Mouse (Mus musculus): ENCODE data around the gene Itsn1. TPM values are rescaled to one million over a fixed set of nuclear protein-coding genes. Genes with fewer than 3 reads are reported as not detected.

Itsn1 gene
- polyA plus RNA-seq, 1 experiment, result 25.8 TPM

DNA sequence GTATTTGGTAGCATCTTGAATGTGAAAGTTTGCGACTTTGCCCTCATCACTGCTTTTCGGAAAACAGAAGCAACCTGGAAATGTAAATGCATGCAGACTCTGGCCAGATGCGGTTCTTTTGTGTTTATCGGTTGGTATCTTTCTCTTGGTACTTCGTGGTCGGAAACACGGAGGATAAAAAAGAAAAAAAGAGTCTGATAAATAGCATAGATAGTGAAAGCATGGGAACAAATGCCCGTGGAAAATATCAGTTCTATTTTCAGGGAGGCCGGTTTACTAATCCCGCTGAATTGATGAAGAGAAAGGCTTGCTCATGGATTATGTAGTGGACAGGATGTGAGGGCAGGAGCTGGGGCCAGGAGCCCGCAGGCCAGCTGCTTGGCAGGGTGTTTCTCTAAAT lies 1.4 kb downstream of the Itsn1 start:
- no peak for DNase-seq (ENCODE audit: low read depth)

DNA sequence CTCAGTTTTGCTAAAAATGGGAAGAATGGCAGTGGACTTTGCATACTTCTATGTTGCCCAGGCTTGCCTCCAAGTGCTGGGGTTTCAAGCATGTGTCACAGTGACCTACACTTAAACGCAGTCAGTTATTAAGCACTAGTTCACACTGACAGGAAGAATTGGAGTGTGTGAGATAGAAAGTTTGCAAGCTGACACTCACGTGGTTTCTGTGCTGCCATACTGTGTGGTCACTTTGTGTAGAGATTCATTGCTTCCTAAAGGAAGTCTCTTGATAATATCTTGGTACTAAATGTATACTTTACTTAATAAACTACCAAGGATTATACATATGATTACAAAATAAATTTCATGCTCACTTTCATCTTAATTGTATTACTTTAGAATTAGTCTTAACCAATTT lies 3.7 kb downstream of the Itsn1 start:
- DNase-seq (ENCODE audit: low read depth), result no peak

DNA sequence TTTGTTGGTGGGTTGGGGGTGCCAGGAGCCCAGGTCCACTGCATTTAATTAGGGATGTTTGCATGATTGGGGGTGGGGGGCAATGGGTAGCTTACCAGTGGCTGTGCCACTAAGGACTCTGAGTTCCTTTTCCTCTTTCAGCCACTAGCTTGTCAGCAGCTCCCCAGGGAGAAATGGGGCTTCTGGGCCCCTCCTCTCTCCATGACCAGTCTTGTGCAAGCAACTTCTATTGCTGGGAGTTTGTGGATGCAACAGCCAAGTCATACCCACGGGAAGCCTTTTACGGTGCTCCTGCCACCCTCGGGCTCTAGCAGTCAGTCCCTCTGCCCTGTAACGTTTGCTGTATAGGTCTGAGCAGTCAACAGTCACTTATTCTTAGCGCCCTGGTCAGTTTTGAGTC lies 5.7 kb downstream of the Itsn1 start:
- no peak for DNase-seq (ENCODE audit: low read depth)

DNA sequence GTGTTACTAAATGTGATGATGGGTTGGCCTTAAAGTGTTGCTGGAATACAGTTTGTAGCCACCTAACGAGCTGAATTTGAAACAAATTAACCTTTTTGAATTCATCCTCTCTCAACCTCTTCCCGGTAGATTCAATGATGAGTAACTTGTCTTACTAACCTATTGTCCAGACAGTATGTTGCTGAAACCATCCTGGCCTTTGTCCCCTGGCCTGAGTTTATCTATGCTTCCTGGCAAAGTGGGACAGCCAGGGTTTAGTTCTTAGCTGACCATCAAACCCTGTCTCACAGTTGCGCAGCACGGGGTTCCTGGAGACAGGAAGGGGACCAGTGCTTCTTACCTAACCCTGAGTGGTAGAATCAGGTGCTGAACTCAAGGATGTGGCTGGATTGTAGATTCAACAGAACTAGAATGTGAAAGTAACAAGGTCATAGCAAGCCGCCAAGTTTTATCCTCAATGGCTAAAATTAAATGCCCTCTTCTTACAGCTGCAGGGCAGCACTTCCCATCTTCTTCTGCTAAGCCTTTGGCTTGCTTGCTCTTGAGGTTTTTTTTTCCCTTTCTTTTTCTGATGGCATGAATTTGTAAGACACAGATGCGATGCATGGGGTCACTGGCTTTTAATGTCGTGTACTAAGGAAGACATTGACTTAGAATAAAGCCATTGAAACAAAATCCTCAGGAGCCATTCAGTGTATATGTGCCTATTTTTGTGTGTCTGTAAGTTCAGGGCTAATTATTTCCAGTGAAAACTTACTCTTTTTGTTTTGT lies 7.2 kb downstream of the Itsn1 start:
- DNase-seq (ENCODE audit: low read depth), result no peak

DNA sequence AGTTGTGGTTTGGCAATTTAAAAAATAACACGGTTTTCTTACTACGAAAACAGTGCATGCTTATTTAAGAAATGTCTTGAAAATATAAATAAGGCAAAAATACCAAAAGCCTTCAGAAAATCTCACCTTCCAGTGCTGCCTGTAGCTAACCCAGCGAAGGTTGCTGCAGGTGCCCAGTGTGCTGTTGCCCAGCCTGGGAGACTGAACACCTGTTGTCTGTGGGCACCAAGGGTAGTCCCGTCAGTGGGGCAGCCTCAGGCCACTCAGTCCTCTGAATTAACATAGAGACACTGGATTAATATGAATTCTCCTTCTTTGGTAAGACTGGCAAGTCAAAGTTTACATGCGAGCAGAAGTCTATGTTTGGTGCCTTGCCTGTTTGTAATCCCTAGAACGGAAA lies 9.4 kb downstream of the Itsn1 start:
- no peak for DNase-seq (ENCODE audit: low read depth)

DNA sequence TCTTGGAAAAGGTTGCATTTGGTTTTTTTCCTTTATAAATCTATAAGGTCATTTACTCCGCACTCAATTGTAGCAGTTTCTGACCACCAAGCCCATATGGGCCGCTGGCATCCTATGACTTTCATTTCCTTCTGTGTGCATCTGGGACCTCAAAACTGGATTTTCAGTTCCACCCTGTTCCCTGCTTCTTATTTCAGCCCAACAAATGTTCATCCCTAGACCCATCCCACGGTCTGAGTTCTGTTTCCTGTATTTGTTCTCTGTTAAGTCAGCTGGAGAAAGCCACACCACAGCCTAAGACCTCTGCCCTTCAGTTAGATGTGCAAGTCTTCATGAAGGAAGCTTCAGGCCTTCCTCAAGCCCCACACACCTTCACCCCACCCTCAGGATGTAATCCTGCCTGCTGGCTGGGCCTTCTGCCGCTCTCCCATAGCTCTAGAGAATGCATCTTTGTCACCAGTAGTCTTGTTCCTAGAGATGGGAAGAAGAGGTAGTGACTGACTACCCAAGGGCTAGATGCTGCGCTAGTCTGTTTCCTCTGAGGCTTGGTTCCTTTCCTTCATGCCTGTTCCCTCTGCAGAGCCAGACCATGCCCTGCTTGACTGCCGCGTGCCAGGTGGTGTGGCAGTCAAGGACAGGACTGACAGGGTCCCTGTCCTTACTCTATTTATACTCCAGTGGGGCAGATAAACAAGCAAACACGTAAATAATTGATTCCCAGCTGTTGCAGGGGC lies 11.3 kb downstream of the Itsn1 start:
- no peak for DNase-seq (ENCODE audit: low read depth)

DNA sequence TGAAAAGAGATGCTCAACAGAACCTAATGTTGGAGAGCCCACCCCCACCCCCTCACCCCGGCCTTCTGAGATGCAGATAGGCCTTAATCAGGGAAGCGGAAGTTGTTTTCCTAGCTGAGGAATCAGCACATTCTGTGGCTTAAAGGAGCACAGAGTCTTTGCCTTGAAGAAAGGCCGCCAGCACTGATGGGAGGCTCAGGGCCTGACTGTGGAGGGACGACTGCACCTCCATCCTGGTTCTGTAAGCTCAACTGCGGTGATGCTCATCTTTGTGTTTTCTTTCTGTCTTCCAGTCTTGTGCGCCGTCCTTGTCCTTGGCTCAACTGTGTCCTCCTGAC lies 11.8 kb downstream of the Itsn1 start:
- DNase-seq (ENCODE audit: low read depth), result no peak

DNA sequence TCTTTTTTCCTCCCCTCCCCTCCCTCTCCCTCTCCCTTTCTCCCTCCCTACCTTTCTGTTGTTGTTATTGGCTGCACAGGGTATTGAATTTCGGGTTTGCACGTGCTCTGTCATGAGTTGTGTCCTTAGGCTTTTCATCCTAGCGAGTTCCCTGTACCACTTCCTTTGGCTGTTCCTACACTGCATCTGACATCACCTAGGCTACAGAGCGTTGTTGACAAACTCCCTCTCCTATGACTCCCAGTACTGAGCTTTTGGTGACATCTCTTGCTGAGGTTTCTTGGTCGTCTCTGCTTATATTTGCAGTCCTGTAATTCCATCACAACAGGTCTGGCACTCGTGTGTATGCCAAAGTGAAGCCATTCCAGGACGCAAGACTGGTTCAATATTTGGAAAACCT lies 14.0 kb downstream of the Itsn1 start:
- no peak for DNase-seq (ENCODE audit: low read depth)

DNA sequence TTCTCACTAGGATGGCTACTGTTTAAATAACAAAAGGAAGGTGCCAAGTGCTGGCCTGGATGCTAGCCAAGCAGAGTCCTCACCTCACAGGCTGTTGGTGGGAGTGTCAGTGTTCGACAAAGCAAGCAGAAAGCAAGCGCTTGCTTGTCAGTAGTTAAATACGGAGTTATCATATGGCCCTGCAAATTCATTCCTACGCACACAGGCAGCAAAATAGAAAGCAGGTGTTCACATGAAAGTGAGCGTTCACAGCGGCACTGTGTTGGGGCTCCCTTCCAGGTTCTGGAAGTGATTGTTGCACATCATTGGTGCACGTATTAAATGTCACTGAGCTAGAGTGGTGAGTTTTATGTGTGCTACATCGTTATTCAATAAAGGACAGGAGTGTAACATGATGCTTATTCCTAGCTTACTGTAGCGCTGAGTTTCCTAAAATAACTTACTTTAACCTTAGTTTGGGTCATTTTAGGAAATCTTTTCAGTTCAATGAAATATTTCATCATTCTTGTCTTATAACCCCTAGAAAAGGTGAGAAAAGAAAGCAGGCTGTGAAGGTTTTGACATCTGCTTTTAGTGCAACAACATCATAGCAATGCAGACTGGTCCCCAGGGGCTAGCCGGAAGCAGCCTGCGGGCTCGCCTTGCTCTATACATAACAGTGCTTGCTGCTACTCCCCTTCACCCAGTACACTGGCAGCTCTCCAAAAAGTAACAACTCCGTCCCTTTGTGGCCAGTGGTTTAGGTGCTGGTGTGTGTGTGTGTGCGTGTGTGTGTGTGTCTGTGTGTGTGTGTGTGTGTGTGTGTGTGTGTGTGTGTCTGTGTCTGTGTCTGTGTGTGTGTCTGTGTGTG lies 17.2 kb downstream of the Itsn1 start:
- no peak for DNase-seq (ENCODE audit: low read depth)

DNA sequence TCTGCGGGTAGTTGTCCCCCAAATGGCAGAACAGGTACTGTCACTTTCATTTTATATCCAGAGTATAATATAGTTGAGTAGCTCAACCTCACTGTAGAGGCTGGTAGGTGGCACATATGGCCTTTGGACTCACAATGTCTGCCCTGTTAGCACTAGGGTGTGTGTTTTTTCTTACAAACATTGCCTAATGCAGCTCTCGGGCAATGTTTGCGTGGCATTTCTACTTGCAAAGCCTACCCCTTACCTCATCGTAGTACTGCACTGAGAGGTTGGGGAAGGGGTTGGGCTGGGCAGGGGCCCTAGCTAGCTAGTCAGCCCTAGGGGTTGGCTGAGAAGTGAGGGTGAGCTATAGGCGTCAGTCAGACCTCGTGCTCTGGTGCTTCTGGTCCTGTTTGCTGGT lies 18.5 kb downstream of the Itsn1 start:
- DNase-seq (ENCODE audit: low read depth), result no peak

DNA sequence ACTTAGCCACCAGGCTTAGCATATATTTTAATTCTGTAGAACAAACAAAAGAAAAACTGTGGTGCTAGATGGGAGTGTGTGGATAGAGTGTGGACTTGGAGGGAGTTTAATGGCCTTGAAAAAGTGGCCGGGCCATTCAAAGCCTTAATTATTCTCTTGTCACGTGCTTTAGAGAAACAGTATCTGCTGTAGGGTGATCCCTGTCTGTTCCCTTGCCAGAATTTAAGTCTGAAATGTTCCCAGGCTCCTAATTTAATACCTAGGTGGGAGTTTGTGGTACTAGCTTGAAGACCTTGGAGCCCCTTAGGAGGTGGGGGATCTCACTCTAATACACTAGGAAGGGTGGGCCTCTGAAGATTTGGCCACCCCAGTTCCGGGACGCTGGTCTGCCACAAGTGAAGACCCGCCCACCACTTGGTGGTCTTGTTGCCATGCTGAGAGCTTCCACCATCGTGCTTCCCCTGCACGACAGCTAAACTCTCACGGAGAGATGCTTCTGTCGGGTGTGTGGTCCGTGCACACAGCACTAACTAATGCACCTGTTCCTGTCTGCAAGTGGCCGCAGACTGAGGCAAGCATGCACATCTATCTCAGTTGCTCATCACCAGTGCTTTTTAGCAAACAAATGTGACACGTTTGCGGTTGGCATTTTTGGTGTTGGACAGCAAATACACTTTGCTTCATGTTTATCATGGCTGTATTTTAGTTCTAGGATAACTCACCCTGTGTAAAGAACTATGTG lies 22.7 kb downstream of the Itsn1 start:
- DNase-seq (ENCODE audit: low read depth), result no peak

DNA sequence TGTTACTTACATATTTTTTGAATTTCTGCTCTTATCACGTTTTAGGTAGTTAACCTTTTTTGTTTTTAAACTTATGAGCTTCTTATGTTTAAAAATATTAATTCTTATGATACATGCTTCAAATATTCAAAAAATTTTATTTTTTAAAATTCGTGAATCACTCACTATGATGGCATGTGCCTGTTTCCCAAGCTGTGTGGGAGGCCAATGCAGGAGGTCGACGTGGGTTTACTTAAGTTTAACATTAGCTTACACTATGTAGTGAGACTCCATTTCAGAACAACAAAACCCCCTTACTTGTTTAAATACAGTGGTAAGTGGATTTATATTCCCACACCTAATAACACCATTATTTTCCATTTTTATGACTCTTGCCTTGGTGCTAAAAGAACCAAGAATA lies 24.5 kb downstream of the Itsn1 start:
- DNase-seq (ENCODE audit: low read depth), result no peak

DNA sequence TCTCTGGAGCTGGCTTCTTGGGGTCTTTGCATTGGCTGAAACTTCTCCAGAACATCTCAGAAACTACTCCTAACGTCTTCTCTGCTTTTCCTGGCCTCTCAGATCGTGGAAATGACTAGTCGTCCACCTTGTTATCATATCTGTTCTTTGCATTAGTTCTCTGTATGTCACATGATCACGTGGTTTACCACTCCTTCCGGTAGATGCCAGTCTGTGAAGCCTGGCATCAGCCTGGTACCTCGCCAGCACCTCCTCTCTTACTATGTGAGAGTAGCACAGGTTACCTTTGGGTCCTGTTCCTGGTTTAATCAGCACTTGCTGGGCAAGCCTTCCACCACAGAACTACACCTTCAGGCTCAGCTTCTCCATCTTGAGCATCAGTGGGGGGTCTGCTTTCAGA lies 25.9 kb downstream of the Itsn1 start:
- no peak for DNase-seq (ENCODE audit: low read depth)

DNA sequence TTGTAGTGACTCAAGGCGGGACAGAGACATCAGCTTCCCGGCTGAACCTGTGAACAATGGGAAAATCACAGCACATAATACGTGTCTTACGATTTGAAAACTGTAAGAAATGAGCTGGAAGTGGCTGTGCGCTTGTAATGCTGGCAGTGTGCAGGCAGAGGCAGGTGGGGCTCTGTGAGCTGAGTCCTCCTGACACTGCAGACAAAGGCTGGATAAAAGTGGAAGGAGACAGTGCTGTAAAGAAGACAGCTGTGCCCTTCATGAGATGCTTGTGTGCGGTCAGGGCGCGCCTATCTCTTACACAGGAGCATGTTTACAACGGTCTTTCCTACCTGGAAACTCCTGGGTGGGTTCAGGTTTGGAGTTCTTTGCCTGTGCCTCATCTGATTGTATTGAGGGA lies 32.1 kb downstream of the Itsn1 start:
- DNase-seq (ENCODE audit: low read depth), result no peak

DNA sequence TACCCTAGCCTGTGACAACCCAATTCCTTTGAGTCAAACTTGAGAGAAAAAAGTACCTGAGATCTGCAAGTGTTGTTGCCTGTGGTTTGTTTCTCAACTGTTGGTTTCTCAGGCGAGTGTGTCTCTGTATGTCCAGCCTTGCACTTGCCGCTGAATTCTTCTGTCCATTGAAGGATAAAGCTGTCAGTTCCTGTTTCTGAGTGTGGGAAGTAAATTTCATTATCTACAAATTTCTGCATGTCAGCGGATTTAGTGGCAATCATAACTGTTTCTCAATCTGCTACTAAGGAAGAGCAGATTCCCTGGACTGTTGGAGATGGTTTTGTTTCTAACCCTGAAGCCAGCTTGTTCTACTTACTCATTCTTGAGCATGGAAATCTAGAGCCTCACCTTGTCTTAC lies 32.7 kb downstream of the Itsn1 start:
- no peak for DNase-seq (ENCODE audit: low read depth)

DNA sequence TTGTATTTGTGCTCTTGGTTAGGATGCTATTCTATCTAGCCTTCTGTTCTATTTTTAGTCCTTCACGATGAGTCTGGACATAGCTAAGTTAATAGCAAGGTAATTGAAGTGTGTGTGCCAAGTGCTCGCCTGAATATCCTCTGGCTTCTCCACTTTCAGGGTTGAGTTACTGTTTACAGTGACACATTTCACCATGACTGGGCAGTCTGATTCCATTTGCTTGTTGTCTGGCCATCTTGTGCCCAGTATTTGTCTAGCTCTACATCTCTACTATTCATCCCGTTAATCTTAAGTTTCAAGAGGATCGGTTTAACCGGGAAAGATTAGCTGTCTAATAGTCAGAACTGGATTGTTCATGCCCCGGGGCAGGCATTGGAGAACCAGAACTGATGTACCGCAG lies 33.4 kb downstream of the Itsn1 start:
- DNase-seq (ENCODE audit: low read depth), result no peak

DNA sequence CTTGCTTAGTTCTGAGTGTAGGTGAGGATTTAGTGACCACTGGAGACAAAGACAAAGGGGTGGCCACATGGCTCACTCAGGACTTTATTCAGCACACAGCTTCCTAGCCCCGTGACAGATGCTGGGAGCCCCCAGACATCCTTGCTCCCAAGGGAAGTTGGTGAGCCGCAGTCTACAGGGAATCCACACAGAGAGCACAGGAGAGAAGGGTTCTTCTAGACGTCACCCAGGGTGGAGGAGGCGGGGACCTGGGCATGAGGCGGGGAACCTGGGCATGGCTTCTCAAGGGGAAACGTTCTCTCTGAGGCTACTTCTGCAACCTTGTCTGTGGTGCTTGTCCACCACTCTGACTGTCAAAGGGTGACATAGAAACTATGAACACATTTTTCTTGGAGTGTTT lies 34.9 kb downstream of the Itsn1 start:
- DNase-seq (ENCODE audit: low read depth), result no peak

DNA sequence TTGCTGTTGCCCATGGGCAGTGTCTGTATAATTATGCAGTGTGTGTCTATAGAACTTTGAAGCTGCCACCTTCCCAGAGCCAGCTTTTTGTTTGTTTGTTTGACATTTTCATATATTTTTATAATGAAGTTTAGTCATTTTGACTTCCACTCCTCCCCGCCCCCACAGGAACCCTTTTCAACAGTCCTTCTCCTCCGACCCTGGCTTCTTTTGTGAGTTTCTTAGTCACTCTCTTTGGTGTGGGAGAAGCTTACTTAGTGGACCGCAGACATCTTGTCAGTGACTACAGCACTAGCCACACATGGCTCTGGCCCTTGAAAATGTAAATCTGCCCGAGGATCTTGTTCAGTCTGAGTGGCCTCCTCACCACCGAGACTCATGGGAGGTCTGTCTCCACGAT lies 35.3 kb downstream of the Itsn1 start:
- DNase-seq (ENCODE audit: low read depth), result no peak

DNA sequence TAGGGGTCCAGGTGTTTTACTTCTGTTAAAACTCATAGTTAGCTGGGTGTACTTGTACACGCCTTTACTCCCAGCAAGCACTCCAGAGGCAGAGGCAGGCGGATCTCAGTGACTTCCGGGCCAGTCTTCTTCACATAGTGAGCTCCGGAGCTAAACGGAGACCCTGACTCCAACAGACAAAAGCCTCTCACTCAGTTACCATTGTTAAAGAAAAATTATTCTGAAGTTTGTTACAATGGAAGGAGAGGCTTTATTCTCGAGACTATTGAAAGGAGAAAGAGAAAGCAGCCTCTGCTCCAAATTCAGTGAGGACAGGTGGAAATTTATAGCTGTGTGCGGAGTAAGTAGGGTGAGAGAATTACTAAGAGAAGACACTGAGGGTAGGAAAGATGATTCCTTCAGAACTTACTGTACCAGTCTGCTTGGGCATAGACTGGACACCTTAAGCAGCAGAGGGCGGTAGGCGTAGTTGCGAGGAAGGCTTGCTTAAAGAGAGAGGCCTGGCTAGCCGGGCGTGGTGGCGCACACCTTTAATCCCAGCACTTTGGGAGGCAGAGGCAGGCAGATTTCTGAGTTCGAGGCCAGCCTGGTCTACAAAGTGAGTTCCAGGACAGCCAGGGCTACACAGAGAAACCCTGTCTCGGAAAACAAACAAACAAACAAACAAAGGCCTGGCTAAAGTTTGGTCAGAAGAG lies 36.2 kb downstream of the Itsn1 start:
- DNase-seq (ENCODE audit: low read depth), result no peak

DNA sequence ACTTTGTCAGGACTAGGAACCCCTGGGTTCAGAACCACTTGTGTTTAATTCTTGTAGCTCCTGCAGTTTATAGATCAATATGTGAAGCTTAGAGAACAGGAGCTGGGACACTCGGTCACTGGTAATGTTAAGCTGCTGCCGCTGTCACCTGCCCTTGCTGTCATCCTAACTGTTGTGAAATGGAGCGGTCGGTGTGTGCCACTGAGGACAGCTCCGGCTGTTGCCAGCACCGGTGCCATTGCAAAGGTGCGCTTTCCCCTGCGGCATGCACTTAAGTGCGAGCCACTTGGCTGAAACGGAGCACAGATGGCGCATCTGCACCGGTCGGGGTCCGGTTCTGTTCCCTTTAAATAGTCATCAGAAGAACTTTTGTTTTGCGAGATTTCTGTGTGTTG lies 36.7 kb downstream of the Itsn1 start:
- DNase-seq (ENCODE audit: low read depth), result no peak

DNA sequence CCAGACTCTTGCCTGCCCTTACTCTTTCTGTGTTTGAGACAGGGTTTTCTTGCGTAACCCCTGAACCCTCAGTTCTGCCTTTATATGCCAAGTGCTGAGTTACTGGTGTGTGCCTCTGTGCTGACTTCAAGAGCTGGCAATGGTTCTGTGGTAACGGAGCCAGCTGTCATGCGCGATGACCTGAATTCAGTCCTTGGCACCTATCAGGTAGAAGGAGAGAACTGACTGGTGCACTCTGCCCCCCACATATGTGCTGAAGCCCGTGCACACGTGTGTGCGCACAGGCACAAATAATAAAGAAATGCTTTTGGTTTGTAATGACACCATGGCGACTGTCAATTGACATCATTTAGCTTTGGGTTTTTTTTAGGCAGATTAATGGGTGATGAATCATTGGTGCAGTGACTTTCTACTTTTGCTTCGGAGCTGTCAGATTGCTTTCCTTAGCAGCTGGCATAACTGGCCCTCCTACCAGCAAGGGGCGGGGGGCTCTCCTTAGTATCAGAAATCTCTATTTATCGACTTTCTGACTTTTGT lies 38.2 kb downstream of the Itsn1 start:
- peak; percentile 61 for DNase-seq (ENCODE audit: low read depth)
